Mouse (Mus musculus): ENCODE measurements around the gene Ambra1.

Ambra1 gene

DNA sequence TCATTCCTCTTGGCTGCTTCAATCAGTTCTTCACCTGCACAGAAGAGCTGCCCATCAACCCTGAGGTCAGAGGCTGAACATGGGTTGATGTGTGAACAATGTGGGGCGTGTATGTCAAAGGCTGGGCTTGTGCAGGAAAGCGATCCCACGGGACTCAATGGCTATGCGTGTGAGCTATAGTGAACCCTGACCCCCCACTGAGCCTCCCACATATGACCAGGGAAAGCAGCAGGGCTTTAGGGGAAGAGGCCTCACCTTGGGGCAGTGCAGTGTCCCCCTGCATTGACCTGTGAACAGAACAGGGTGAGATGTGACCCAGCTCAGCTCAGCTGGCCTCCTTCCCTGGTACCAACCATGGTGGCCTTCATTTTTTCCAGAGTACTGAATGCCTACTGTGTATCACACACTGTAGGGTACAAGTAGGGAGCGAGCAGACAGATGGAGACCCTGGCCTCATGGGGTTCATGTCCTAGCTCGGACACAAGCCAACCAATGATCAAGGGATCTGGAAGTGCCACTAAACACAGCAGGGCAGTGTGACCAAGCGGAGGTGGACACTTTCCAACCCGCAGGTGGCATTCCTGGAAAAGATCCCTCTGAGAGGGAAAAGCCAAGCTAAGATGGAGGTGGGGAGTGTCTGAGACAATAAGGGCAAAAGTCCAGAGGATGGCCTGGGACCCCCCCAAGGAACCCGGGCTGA lies 205.0 kb downstream of the Ambra1 start:
- no peak for DNase-seq (ENCODE audit: low spot score in 2 of 2)

DNA sequence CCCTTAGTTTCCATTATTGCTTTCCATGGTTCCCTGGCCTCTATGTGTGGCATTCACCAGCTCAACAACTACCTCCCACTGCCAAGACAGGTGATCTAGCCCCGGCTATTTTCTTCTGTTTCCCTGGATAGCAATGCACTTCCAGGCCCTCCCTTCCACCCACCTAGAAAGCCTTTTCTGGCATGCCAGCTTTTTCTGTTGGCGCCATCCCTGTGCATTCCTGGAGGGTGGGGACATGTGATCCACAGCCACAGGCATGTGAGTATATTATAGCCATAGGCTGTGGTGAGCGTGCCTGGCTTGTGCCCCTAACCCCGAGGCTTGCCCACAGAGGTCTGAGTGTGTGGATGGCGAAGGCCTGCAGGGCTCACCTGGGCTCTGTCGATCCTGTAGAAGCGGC lies 206.2 kb downstream of the Ambra1 start:
- DNase-seq (ENCODE audit: low spot score in 2 of 2) = no peak

DNA sequence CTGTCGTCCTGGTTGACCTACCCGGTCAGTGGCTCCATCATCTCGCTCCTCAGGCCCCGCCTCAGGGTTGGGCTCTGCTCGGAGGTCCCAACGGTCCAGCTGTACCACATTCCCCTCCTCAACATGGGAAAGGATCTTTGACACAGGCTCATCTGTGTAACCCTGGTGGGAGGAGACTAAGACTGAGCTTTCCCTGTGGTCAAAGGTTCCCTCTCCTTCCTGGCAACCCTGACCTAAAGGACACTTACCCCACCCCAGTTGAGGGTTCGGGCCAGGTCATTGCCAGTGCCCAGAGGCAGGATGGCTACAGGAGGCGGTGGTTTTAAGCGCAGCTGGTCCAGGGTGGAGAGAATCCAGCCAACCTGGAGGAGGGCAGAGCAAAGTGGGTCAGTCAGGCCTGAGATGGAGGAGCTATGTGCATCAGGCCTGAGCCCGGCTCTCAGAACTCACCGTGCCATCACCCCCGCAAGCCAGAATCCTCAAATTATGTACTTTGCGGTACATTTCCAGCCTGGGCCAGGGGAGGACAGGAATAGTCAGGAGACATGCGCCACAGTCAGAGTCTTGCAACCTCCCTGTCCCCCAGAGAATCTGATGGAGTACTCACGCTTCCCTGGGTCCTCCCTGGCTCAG lies 209.5 kb downstream of the Ambra1 start:
- DNase-seq (ENCODE audit: low spot score in 2 of 2) = no peak

DNA sequence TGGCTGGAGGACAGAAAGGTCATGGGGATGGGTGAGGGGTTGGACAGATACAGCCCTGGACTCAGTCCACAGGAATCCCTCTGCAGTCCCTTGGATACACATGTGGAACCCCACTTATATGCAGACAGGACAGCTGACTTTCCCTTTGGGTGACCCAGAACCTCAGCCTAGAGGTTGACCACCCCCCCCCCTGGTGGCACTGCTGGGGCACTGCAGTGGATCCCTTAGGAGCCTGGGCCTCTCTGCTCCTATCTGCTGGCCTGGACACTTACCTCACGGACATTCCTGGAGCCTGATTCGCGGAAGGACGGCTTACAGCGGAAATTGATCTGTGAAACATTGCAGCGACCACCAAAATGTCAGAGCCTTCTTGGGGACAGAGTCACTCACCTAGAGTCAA lies 212.4 kb downstream of the Ambra1 start:
- DNase-seq (ENCODE audit: low spot score in 2 of 2) = no peak

DNA sequence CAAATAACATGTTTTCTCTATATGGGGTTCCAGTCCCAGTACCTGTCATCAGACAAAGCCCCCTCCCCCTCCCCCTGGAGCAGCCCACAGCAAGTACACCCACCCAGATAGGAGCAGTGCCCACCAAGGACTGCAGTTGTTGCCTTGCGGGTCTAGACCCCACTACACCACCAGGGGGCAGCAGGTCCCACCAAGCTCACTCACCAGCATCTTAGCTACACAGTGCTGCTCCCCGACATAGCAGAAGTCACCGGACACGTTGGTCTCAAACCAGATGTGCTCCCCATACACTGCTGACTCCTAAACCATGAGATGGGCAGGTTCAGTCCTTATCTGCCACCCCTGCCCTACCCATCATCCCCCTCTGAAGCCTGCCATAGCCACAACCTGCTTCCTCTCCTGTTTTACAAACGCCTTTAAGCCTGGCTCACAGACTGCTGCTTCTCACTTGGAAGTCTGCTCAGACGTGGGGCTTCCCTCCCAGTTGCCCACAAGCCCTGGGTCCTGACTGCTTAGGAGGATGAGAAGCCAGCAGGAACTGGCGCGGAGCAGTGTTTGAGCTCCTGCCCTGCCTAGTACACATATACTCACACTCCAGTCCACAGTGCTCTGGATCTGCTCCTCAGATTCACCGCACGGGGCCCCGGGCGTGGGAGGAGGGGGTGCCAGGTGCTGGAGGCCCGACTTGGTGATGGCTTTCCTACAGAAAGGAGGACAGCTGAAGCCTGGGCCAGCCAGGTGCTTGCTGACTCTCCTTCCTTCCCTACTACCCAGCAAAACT lies 214.4 kb downstream of the Ambra1 start:
- DNase-seq (ENCODE audit: low spot score in 2 of 2) = peak; percentile 70 to 72

DNA sequence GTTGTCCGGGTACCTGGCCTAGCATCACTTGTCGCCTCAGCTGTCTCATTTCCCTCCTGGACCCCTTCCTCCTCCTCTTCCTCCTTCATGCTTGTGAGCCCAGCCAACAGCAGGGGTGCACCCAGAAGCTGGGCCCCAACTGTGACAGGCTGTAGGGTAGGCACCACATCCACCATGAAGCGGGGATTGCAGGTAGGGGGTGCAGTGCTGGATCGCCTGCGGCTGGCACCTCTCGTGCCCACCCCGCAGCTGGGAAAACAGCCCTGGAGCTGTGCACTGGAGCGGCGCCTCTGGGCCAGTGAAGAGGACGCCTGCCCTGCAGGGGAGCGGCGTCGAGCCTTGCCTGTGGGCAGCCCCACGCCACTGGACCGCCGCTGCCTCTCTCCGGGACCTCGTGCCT lies 215.5 kb downstream of the Ambra1 start, which contains the start of gene Gm9821:
TSS of gene Gm9821 (plus strand) at position 221 of the 400 bp plus-strand sequence.
- no peak for DNase-seq (ENCODE audit: low spot score in 2 of 2)

DNA sequence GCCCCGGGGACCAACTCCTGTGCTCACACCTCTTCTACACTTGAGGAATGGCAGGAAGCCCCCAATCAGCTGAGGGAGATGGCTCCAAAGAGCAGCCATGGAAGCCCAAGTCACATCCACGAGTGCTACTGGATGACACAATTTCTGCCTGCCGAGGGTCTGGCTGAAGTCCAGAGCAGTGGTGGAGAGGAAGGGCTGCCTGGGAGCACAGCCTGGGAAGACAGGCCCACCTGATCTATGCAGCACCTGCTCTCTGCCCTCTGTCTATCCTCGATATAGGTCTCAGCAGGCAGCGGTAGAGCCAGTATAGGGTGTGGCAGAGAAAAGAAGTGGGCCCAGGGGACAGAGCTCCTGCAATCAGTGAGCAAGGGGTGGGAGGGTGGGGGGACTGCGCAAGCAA lies 216.9 kb downstream of the Ambra1 start:
- DNase-seq (ENCODE audit: low spot score in 2 of 2) = no peak

DNA sequence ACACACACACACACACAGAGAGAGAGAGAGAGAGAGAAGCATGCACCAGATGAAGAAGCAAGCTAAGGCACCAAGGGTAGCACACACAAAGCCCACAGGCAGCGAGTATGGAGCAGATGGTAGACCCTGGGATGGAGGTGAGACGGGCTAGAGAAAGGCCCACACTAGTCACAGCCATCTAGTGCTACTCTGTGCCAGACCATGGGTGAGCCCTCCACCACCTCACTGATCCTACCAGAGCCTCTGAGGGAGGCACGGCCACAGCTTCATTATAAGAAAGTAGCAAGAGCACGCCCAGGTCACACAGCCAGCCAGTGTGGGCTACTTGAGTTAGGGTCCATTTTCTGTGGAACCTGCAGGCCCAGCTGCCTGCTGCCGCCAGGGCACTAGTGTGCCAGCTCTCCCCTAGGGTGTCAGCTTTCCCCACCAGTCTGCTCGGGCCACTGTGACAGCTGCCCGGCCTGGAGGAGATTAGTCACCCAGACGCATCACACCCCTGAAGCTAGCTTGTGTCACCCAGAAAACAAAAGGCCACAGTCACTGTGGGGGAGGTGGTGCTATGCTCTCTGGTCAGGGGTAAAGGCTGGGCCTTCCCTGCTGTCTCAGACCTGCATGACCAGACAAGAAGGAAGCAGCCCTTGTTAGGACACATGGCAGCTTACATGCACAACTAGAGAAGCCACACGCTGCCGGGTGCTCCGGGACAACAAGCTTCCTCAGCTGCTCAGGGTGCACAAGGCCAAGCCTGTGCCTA lies 217.6 kb downstream of the Ambra1 start:
- DNase-seq (ENCODE audit: low spot score in 2 of 2) = peak in 1 of 2 experiments; percentile 39

DNA sequence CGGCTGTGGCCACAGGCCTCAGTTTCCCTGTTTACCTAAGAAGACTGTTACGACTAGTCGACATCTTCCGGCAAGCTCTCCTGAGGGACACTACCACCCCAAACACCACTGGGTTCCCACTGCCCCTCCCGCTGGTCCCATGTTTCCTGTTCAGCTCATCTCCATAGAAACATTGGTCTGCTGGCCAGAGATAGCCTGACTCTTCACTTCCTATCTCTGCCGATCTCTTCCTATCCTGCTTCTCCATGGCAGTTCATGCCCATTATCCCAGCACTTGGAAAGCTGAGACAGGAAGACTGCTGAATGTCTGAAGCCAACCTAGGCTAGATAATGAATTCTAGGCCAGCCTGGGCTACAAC lies 218.2 kb downstream of the Ambra1 start:
- peak in 1 of 2 experiments; percentile 29 for DNase-seq (ENCODE audit: low spot score in 2 of 2)

DNA sequence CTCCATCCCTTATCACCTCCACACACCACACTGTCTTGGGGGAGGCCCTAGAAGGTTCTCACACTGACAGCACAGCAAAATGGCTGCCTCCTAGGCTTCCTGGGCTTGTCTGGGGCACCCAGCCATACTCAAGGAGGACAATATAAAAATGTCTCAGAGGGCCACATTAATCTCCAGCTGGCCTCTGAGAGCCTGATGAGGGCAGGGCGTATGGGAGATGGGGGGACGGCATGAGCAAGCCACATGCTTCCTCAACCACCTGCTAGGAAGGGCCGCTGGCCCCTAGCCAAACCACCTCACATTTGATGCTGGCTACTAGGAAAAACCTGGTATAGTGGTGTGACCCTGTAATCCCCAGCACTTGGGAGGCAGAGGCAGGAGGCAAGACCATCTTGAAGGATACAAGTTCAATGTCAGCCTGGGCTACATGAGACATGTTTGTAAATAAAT lies 218.9 kb downstream of the Ambra1 start:
- DNase-seq (ENCODE audit: low spot score in 2 of 2) = no peak

DNA sequence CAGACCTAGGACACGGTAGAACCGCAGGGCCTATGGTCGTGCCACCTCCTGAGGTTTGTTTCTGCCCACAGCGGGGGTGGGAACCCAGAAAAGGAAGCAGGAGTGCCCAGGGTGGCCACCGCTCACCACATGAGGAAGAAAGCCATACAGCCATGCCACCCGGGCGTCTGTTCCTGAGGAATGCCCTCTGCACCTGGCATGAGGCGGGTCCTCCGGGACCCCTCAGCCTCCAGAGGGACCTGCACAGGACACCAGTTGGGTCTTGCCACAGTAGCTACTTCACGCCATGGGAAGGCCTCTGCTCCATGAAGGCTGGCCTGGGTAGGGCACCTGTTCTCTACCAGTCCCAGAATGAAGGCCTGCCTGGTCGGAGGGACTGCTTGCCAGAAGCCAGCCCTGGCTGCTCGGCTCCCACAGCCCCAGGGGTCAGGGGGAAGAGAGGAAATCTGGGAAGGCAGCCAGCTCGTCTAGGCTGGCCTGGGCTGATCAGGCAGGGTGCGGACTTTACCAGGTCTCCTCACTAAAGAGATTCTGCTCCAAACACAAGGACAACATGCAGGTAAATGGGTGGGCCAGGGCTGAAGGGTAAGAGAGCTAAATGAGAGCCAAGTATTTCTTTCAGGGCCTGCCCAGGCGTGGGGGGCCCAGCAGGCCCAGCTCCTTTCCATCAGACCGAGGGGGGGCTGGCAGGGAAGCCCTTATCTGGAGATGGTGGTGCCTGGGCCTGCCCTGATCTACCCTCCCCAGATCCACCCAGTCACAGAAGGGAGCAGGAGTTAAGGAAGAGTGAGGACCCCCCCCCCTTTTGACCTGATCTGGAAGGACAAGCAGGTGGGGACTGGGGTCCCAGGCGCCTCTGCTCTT lies 219.7 kb downstream of the Ambra1 start:
- DNase-seq (ENCODE audit: low spot score in 2 of 2) = peak; percentile 48 to 49

DNA sequence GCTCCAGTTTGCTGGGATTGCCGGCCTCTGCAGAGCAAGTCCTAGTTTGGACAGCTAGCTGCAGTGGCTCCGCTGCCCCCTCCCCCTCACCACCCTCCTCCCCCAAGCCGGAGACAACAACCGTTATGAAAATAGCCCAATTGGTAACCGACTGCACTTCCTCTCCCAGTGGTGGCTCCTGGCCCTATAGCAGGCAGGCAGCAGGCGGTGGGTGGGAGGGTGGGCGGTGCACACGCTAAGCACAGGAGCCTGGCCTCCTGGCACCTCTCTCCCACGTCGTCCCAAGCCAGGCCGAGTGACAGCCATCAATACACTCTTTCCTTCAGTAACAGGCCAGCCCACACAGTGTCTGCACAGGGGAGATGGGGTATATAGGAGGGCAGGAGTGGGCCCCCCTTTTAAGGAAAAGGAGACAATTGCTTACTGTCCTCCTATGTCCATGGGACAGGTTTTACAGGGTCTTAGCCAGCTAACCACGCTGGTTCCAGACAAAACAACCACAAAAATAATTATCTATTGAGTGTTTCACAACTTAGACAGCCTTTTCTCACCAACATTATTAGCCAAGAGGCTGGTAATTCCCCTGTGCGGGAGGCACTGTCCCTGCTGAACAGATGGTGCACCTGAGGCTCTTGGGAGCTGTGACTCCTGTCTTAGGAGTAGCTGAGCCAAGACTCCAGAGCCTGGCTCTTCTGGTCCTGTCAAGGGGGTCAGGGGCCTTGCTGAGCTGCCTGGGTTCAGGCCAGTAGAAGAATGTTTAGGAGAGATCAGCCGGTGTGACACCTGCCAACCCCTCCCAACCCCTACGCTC lies 220.5 kb downstream of the Ambra1 start:
- peak; percentile 70 to 74 for DNase-seq (ENCODE audit: low spot score in 2 of 2)

DNA sequence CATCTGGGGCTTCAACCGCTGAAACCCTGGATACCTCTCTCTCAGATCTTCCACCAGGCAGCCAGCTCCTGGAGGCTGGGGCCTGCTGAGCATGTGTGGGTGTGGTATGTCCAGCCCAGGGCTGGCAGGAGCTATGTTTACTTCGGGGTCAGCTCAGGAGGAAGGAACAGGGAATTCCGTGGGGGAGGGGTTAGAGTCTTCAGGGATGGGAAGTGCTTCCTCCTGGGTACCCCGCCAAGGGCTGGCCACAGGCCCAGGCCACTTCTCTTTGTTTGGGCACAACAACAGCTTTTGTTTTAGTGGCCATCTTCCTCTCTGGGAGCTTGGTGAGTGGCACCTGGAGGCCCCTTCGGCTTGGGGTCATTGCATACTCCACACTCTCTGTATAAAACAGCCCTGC lies 223.9 kb downstream of the Ambra1 start:
- no peak for DNase-seq (ENCODE audit: low spot score in 2 of 2)

DNA sequence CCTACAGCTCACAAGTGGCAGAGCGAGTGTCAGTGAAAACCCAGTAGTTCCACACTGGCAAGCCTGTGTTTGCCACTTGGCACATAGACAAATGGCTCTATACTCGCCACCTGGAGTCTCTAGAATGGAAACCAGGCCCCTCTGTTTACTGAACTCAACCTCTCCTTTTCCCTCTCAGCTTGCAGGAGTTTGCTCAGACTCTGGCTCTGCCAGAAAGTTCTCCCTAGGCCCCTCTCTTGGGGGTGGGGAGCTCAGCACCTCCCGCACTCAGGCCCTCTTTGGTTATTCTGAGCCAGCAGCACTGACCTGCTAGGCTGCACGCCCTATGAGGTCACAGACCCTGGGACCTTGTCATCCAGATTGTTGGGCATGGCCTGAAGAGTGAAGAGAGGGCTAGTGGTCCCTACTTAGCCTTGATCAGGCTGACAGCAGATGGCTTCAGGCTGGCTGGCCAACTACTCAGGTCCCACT lies 225.2 kb downstream of the Ambra1 start:
- DNase-seq (ENCODE audit: low spot score in 2 of 2) = no peak

DNA sequence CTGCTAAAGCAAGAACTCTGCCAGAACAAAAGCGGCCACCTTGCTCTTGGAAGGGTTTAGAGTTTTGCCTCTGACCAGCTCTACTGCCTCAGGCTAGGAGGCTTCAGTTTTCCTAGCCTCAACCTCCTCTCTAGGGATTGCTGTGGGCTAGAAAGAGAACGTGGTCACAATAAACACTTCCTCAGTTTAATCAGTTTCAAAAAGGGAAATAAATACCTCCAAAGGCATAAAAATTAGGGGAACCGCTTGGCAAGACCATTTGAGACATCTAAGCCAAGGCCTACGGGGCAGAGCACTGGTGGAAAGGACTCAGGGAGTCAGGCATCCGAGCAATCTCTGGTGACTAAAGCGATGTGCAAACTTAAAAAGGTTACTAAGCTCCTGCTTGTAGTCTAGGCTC lies 225.9 kb downstream of the Ambra1 start:
- DNase-seq (ENCODE audit: low spot score in 2 of 2) = no peak

DNA sequence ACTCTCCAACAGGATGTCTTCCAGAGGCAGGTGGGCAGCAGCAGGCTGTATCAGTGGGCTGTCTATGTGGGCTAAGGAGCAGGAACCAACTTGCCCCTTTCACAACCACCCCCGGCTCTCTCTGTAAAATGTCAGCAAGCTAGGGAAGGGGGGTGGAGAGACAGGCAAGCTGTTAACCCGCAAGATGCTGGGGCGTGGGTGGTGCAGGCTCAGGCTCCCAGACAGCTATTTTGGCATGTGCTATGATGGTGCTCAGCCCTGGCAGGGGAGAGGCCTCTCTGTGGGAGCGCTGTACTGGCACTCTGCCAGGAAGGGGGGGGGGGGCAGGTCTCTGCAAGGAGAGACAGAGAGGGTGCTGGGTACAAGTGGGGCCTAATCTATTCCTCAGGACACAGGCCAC lies 227.2 kb downstream of the Ambra1 start:
- DNase-seq (ENCODE audit: low spot score in 2 of 2) = peak; percentile 42 to 44

DNA sequence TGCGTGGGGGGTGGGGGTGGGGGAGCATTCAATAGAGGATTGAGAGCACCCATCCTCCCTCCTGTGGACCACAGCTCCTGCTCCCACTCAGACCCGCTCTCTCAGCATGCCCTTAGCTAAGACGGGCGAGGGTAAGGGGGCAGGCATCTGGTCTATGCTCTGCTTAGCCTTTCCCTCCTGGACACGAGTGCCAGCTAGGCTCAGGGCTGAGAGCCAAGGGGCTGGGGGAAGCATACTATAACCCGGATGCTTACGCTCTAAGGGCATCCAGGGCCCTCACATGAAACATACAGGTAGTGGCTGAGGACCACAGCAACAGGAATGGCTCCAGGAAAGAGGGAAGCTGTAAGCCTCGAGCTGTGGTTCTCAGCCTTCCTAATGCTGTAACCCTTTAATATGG lies 228.1 kb downstream of the Ambra1 start:
- no peak for DNase-seq (ENCODE audit: low spot score in 2 of 2)

DNA sequence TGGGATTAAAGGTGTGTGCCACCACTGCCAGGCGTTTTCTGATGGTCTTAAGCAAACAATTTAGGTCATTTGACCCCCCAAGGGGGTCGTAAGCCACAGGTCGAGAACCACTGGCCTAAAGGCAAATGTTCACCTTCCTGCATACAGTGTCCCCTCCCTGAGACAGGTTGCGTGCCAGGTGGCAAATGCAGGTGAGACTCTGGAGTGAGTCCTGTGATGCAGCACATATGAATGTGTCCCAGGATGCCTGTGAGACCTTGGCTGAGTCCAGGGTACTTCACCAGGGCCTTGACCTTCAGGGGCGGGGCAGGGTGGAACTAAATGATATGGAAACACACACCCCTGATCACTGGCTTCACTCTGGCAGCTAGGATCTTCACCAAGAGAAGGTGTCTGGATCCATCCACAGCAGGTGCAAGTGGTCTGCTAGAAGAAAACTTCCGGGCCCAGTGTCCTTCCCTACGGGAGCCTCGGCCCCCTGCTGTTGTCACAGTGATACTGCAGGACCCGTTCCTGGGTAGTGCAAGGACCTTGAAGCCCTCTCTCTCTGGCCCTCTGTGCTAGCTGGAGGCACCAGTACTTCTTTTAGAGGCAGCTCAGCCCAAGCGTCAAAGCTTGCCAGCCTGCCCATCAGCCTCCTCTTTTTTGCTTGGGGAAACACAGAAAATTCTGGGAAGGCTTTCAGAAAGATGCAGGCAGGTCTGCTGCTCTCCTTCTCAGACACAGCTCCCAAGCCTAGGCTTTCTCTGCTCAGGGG lies 228.9 kb downstream of the Ambra1 start:
- DNase-seq (ENCODE audit: low spot score in 2 of 2) = peak in 1 of 2 experiments; percentile 47

All from spleen, postnatal 36 days (tissue).